Mouse (Mus musculus) T-helper 17 cell (primary cell): ENCODE results near the gene Fkbp3.

Experiments
- in situ Hi-C, 2 experiments: fragments of 300-600 bp; cut with MboI, MseI; formaldehyde crosslinking; loops; 1 replicate in 1 of 2; 2 replicates in 1 of 2; pipeline ENCODE4 v1.15.1; 2025; ENCODE audit warnings: high pct_unique_total_duplicates in 2 of 2

Fkbp3 gene

DNA sequence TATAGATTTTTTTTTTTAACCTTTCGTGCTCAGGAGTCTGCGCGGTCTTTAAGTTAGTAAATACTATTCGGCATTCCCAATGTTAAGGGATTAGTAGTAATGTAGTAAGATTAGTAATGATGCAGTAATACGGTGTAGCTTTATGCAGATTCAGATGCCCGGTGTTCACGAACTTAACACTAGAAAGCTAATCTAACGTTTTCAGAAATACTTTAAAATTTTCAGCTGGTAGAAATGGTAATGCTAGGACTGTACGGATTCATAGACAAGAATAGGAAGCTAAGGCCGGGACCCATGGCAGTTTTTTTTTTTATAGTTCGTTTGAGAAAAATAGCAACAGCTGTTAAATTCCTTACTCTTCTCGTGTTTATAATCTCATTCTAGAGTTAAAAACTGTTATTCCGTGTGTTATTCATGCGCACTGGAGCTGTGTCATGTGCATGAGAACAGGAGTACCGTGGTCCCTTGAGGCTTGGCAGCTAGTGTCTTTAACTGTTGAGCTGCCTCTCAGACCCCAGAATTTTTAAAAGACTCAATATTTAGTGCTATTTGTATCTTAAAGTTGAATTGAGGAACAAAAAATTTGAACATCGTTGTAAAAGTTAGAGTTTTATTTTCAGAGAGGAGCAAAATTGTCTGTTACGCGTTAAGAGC is 36.8 kb downstream of the Fkbp3 start:
- in situ Hi-C loops, result no loop called here

DNA sequence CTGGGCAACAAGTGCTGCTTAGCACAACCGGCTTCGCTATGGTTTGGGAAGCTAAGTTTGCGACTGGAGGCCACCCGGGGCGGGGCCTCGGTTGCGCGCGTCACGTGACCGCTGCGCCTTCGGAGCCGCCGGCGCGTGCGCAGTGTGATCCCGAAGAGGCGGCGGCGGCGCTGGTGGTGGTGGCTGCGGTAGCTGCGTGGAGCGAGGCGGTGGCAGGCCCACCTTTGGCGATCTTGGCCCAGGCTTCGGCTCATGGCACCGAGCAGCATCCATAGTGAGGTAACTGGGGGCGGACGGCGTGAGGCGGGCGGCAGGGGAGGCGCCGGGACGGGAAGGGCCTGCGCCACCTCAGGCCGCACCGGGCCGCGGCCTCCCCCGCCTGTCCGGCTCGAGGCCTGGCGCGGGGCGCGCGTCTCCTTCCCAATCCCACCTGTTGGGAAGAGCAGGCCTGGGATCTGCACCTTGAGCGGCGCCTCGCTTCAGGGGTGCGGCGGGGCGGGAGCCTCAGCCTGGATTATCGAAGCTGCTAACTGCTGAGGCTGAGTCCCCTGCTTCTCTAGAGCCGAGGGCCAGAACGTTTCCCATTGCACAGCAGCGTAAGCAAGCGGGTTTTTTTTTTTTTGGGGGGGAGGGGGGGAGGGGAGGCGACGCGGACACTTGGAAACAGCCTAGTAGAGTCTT is 37.5 kb downstream of the Fkbp3 start, which contains the start of gene Prpf39:
Prpf39 (plus strand) TSS at position 144 of the 681 bp plus-strand sequence.
- in situ Hi-C loops, result no loop called here

DNA sequence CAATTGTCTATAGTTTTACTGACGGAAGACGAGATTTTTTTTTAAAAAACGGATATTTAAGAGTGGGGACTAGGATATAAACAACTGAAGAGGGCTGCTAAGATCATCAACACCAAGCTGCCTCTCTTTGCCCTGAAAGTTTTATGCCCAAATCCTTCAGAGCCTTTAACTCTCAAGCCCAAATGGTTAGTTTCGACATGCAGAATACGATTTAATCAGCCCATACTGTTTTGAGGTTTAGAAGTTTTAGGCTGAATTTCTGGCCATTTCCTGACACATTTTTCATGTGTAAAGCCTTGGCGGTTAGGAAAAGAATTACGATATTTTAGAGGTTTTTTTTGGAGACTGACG is 38.0 kb downstream of the Fkbp3 start:
- in situ Hi-C loops, result no loop called here

DNA sequence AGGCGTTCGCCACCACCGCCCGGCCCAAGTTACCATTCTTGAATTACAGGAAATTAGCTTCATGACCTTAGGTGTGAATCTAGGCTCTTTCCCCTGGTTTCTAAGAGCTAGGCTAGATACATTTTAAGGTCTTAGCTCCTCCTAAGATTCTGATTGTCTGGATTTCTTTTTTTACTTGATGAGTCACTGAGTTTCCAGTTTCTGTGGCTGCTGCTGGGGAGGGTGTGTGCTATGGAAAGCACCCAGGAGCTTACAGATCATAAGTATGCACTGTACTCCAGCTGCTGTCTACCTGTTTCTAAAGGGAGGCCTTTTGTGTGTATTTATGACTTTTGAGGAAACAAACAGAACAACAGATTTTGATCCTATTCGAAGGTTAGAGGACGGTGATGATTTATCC is 51.0 kb downstream of the Fkbp3 start:
- in situ Hi-C loops, result no loop called here
